In genomic region chr3:33580599-33580998, GRCm38 (mm10) we compare ENCODE assay signal across 23 mouse cellular contexts.
"Had no signal": no experiment of that assay in that cellular context is flagged by ENCODE, and none has a peak within 500 bp of the region (broad histone marks: within the 10 kb centered on the region; RNA-seq: fewer than 3 reads in every experiment).

No protein-coding gene starts in this region.

- DNase-seq: gastrocnemius, postnatal 14 days; gastrocnemius, postnatal 36 days; heart, adult 11 months; heart, adult 2 months; heart, postnatal 10 days; heart, postnatal 4 days; kidney, adult 18-20 months; kidney, adult 8-10 months; kidney, postnatal 10 days; kidney, postnatal 25 days; kidney, postnatal 4 days; liver; liver, embryonic 13.5 days had no signal

- H3K27ac ChIP-seq: heart, adult 2 months; heart, embryonic 10.5 days; hindbrain, embryonic 10.5 days; hindbrain, embryonic 12.5 days; hindbrain, embryonic 14.5 days; intestine, embryonic 15.5 days; layer of hippocampus, adult 2 months; left cerebral cortex, adult 2 months; limb, embryonic 10.5 days; limb, embryonic 12.5 days; liver, embryonic 13.5 days had no signal

- H3K4me1 ChIP-seq: heart, embryonic 10.5 days; heart, embryonic 12.5 days; hindbrain, embryonic 10.5 days; hindbrain, embryonic 12.5 days; intestine, embryonic 15.5 days; limb, embryonic 10.5 days; limb, embryonic 12.5 days; liver, embryonic 13.5 days had no signal

- H3K9me3 ChIP-seq: heart, embryonic 10.5 days; hindbrain, embryonic 10.5 days; intestine, embryonic 15.5 days; limb, embryonic 10.5 days; limb, embryonic 12.5 days had no signal

- H3K27me3 ChIP-seq: heart, embryonic 12.5 days; hindbrain, embryonic 12.5 days; intestine, embryonic 15.5 days; limb, embryonic 12.5 days; liver, embryonic 13.5 days had no signal

- H3K4me3 ChIP-seq: heart, adult 2 months; heart, embryonic 10.5 days; heart, embryonic 12.5 days; hindbrain, embryonic 10.5 days; hindbrain, embryonic 12.5 days; intestine, embryonic 15.5 days; layer of hippocampus, adult 2 months; left cerebral cortex, adult 2 months; limb, embryonic 10.5 days; limb, embryonic 12.5 days; liver, embryonic 13.5 days had no signal

- H3K9ac ChIP-seq: heart, embryonic 12.5 days; hindbrain, embryonic 12.5 days; hindbrain, embryonic 14.5 days; intestine, embryonic 15.5 days; limb, embryonic 12.5 days; liver, embryonic 13.5 days had no signal

- H3K36me3 ChIP-seq: heart, embryonic 10.5 days; heart, embryonic 12.5 days; hindbrain, embryonic 10.5 days; hindbrain, embryonic 12.5 days; intestine, embryonic 15.5 days; limb, embryonic 10.5 days; limb, embryonic 12.5 days; liver, embryonic 13.5 days had no signal
